Mouse (Mus musculus): ENCODE results near the gene Tceal9. TPM values are rescaled to one million over a fixed set of nuclear protein-coding genes. Genes with fewer than 3 reads are reported as not detected.

Tceal9 gene
- polyA plus RNA-seq, 1 experiment from 2014 or later: 338 TPM

DNA sequence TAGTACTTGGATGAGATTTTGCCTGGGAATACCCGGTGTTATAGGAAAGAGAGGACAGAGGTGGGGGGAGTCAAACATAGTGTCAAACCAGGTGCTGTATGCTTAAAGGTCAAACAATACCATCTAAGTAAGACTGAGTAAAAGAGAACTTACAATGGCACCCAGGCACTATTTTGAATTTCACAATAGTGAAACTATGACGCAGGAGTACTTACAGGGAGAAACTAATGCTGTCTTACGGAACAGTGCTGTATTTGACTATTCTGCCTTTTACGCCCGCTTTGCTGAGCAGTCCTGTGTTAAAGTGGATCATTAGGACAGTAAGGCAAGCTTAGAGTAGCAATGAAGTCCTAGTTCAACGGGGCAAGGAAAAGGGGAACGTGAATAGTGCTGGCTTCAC, 32.7 kb downstream of the Tceal9 start:
- H3K27ac ChIP-seq: no peak overlapping the region
- no peak overlapping the region for H3K4me2 ChIP-seq (replicated peaks)
- H3K4me3 ChIP-seq: no peak overlapping the region
- H3K4me1 ChIP-seq: no peaks in the 10 kb centered on the region
- no peak for ATAC-seq (ENCODE audit: low FRiP score, low read depth)
- no peaks in the 10 kb centered on the region for H3K27me3 ChIP-seq (replicated peaks)
- H3K36me3 ChIP-seq: no peaks in the 10 kb centered on the region
- H3K9me3 ChIP-seq: no peaks in the 10 kb centered on the region
- WGBS: 80% methylated on average over 7 of the region's 7 CpGs
- H3K9ac ChIP-seq: no peak overlapping the region

DNA sequence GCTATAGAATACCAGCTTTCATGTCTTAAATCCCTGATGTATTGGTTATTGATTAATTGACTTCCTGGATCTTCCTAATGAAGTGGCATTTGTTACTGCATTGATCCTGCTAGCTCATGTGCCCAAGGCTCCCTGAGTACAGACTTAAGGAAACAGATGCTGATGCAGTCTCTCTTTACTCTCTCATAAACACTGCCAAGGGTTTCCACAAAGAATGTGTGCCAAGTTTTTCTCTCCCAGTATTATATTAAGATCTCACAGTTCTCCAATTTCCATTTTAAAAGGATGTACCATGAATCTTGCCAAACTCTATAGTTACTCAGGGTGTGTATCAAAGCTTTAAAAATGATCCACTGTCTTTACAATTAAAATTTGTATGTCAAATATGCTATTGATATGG, 33.5 kb downstream of the Tceal9 start:
- H3K4me3 ChIP-seq: no peak overlapping the region
- no peaks in the 10 kb centered on the region for H3K36me3 ChIP-seq
- no peak overlapping the region for H3K4me2 ChIP-seq (replicated peaks)
- no peaks in the 10 kb centered on the region for H3K4me1 ChIP-seq
- H3K27me3 ChIP-seq (replicated peaks): no peaks in the 10 kb centered on the region
- ATAC-seq (ENCODE audit: low FRiP score, low read depth): no peak
- H3K9ac ChIP-seq: no peak overlapping the region
- H3K27ac ChIP-seq: no peak overlapping the region
- no peaks in the 10 kb centered on the region for H3K9me3 ChIP-seq

DNA sequence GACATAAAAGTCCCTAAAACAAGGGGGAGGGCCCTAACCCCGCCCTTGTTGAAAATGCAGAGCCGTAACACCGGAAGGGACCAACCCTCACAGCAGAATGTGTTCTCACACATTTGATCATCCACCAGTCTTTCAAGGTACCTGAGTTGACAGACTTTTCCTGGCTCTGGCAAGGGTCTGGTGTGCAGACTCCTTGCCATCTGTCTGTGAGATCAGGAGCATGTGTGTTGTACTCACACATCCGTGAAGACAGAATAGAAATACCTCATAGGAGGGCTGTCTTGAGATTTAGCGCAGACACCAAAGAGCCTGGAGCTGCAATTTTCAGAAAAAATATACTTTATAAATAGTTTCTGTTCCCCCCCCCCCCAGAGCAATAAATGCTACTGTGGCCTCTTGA, 34.5 kb downstream of the Tceal9 start:
- 91% methylated on average over 5 of the region's 5 CpGs for WGBS
- Histone ChIP-seq H3K27ac (no peak overlapping the region), H3K9me3 (no peaks in the 10 kb centered on the region), H3K4me2 (replicated peaks) (no peak overlapping the region), H3K36me3 (no peaks in the 10 kb centered on the region), H3K4me1 (no peaks in the 10 kb centered on the region), H3K27me3 (replicated peaks) (no peaks in the 10 kb centered on the region), H3K9ac (no peak overlapping the region), H3K4me3 (no peak overlapping the region)
- no peak for ATAC-seq (ENCODE audit: low FRiP score, low read depth)

DNA sequence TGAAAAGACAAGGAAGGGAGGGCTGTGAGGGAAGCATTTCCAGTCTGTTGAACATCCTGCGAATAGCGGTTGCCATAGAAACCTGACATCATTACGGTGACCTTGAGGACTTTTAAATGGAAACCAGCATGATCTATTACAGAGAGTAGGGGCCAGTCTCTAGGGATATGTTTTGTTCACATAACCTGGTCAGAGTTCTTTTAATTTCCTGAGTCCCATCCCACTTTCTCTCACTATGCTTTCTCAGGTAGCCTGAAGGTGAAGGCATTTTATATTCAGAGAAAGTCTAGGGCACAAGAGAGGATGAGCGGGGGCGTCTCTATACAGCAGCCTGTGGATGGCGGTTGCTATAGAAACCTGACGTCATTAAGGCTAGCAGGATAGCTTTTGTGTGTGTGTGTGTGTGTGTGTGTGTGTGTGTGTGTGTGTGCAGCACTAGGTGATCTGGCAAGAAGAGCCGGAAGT, 46.0 kb downstream of the Tceal9 start:
- ATAC-seq (ENCODE audit: low FRiP score, low read depth): peak; percentile 93
- no peaks in the 10 kb centered on the region for H3K27me3 ChIP-seq (replicated peaks)
- peak overlapping the region; percentile 46 for H3K4me2 ChIP-seq (replicated peaks)
- WGBS: 19% methylated on average over 8 of the region's 8 CpGs
- no peak overlapping the region for H3K9ac ChIP-seq
- H3K27ac ChIP-seq: no peak overlapping the region
- no peak overlapping the region for H3K4me3 ChIP-seq
- H3K9me3 ChIP-seq: no peaks in the 10 kb centered on the region
- H3K36me3 ChIP-seq: no peaks in the 10 kb centered on the region
- no peaks in the 10 kb centered on the region for H3K4me1 ChIP-seq

Other genes with a start within 250 kb of the Tceal9 start
- 55.1 and 56.5 TPM in 2 replicates for gene Arxes1, start 211.7 kb upstream of the Tceal9 start, polyA plus RNA-seq (2016; fragmentation: Nextera tagmentation; extraction: Ambion mirVana)
- gene Bex2, start 176.8 kb upstream of the Tceal9 start, polyA plus RNA-seq (2016; fragmentation: Nextera tagmentation; extraction: Ambion mirVana): 390 and 410 TPM in 2 replicates
- not detected in 2 replicates for gene Nxf3, start 159.8 kb upstream of the Tceal9 start, polyA plus RNA-seq (2016; fragmentation: Nextera tagmentation; extraction: Ambion mirVana)
- 66.8 and 67.0 TPM in 2 replicates for gene Bex4, start 106.1 kb upstream of the Tceal9 start, polyA plus RNA-seq (2016; fragmentation: Nextera tagmentation; extraction: Ambion mirVana)
- gene Tceal8, start 72.7 kb upstream of the Tceal9 start, polyA plus RNA-seq (2016; fragmentation: Nextera tagmentation; extraction: Ambion mirVana): 156 and 175 TPM in 2 replicates
- 11.6 and 15.3 TPM in 2 replicates for gene Tceal5, start 41.2 kb upstream of the Tceal9 start, polyA plus RNA-seq (2016; fragmentation: Nextera tagmentation; extraction: Ambion mirVana)
- gene Tceal7, start 30.3 kb upstream of the Tceal9 start, polyA plus RNA-seq (2016; fragmentation: Nextera tagmentation; extraction: Ambion mirVana): 4.4 and 5.9 TPM in 2 replicates
- gene Bex1, start 29.6 kb upstream of the Tceal9 start, polyA plus RNA-seq (2016; fragmentation: Nextera tagmentation; extraction: Ambion mirVana): 117 and 121 TPM in 2 replicates
- 648 and 661 TPM in 2 replicates for gene Bex3, start 25.2 kb downstream of the Tceal9 start, polyA plus RNA-seq (2016; fragmentation: Nextera tagmentation; extraction: Ambion mirVana)

Data from neural tube, embryonic 12.5 days (tissue).